Mouse (Mus musculus): Measurements from ENCODE around the gene Tprn.

- TF ChIP-seq POLR2A (IDR thresholded peaks at IDR 0.05; ENCODE audit: borderline replicate concordance, insufficient read depth, low read length) (no peak), CTCF (IDR thresholded peaks at IDR 0.05; ENCODE audit: borderline replicate concordance, insufficient read depth, low read depth, low read length) (no peak)
Observed at GRCm38 (mm10) chr2:25217666-25218065, 44.8 kb upstream of the Tprn start.

Measured in cerebellum, adult 2 months (tissue).